Mouse (Mus musculus): ENCODE data around the gene Otud1.

DNA sequence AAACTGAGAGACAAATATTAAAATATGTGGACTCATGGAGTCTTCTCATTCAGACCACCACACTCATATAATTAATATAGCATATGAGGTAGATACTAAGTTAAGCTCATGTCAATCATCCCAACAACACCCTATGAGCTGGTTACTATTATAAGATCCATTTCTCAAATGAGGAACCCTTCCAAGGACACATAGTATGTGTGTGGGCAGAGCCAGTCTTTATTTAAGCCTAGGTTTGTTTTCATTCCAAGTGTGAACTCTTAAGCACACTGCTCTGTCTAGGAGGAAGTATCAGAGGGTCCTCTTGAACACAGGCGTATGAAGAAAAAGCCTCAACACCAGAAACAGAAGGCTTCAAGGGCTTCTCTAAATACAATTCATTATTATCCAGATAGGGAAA, 49.7 kb upstream of the Otud1 start:
- TF ChIP-seq POLR2A (IDR thresholded peaks at IDR 0.05; ENCODE audit: borderline replicate concordance, extremely low read depth, insufficient read depth, insufficient read length, poor library complexity, severe bottlenecking), result no peak
- TF ChIP-seq CTCF (IDR thresholded peaks at IDR 0.05; ENCODE audit: borderline replicate concordance, extremely low read depth, insufficient read depth, insufficient read length), result no peak
